Mouse (Mus musculus) adrenal gland, adult 8-10 months (tissue): ENCODE measurements around the gene Pex11b. TPM values are rescaled to one million over a fixed set of nuclear protein-coding genes. Genes with fewer than 3 reads are reported as not detected.
"Not testable (repeated sequence)": the region's sequence is repeated elsewhere in the genome, so short reads cannot be mapped to it uniquely, and the experiment has no call there.

Source experiments
- DNase-seq: peaks from one replicate; pipeline ENCODE4 v3.0.0; 2022
- total RNA-seq, 4 experiments: library from RNA; stranded (reverse); gene quantifications; 2 replicates each; pipeline ENCODE4 v1.2.4; 2022

Gene Pex11b
- total RNA-seq, 4 experiments from 2014 or later = 51.1 to 60.0 (median 56.2) TPM

DNA sequence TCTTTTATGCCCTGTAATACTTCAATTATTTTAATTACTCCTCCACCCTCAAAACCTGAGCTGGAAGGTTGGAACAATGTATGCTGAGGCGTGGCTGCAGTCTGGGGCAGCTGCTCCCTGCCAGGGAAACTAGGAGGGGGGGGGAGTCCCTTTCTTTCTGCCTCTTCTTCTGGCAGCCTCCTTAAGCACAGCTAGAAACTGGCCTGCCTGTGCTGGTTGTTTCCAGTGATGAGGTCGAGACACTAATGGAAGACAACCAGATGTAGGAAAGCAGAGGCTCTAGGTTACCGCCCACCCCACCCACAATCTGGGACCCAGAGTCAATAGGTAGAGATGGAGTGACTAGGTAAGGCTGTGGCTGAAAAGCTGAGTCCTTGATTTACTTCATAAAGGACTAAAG lies 40.5 kb downstream of the Pex11b start:
- DNase-seq = no peak

DNA sequence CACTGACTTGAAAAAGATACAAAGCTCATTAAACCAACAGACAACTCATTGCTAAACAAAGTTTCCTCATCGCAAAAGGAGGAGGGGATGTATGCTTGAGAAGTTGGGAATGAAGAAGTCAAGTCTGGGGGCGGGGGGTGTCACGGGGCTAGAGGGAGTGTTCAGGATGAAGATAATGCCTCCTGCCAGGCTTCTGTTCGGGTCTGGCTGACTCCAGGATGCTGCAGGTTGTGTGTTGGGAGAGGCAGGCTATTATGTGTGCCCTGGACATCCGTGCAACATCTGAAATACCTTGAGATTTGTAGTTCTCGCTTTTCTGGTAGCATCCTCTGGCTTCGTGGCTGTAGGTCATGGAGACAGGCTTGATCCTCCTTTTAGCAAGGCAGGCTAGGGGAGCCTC lies 43.3 kb downstream of the Pex11b start:
- no peak for DNase-seq

DNA sequence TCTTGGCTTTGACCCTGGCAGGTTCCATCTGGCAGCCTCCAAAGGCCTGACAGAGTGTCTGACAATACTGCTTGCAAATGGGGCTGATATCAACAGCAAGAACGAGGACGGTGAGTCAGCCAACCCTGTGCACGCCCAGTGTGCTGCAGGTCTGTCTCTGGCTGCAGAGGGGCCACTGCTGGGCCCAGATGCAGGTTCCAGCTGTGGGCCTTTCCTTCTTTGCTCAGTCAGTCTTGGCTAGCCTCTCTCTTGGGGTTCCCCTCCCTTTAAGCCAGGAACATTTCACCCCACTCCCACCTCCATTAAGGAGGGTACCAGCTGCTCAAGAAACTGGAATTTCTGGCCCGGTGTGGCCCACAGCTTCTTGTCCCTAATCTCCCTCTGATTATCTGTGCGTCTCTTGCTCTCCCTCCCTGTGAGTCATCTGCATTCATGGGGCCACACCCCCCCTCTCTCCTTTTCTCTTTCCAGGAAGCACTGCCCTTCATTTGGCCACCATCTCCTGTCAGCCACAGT lies 44.0 kb downstream of the Pex11b start:
- peak; percentile 77 for DNase-seq

DNA sequence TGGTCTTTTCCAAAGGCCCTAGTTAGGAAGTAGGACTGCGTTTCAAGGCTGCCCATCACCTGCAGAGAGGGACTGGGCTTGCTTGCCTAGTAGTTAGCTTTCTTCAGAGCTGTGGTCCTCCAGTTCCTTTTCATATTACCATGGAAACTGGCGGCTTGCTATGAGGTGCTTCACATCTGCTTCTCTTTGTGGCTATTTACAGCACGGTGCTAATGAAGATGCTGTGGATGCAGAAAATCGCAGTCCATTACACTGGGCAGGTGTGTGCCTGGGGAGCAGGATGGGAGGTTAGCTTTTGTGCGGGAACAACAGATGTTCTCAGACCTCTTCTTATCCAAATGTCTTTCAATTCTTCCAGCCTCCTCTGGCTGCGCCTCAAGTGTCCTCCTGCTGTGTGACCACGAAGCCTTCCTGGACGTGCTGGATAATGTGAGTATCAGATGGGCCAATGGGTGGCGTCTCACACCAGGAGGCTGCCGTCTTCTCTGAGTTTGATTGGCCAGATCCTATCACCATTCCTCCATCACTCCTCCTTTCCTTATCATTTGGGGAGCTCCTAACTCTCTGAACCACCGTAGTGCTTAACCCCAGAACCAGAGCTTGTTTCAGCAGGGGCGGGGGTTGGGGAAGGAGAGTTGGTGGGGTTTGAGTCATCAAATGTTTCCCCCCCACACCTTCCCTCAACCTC lies 45.2 kb downstream of the Pex11b start:
- no peak for DNase-seq

DNA sequence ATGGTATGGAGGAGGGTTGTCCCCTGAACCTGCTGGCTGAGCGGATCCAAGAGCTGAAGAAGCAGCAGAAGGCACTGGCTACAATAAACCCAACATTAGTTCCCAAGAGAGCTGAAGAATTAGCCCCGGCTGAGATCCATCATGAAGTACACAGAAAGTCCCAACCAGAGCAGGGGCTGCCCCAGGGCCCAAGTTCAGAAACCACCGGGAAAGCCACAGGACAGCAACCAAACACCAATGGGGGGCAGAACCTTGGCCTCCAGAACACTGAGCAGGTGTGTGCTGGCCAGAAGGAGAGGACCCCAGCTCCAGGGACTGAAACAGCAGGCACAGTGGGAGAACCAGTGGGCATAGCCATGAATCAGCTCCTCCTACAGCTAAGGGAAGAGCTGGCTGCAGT lies 48.3 kb downstream of the Pex11b start:
- no peak for DNase-seq

DNA sequence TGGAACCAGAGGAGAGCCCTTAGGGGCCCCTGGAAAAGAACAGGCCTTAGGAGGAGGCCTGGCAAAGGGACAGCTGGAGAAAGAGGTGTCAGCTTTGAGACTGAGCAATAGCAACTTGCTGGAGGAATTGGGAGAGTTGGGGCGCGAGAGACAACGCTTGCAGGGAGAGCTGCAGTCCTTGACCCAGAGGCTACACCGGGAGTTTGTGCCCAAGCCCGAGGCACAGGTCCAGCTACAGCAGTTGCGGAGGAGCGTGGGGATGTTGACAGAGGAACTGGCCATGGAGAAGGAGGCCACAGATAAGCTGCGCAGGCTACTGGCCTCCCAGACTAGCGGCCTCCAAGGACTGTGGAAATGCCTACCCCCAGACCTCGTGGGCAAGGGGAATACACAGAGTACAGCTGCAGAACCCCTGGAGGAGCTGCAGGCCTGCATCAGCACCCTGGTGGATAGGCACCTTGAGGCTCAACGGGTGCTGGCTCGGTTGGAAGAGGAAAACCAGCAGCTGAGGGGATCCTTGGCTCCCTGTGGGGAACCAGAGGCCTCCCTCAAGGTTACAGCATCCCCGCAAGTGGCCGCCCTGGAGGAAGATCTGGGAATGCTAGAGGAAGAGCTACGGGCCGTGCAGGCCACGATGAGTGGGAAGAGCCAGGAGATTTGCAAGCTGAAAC lies 49.1 kb downstream of the Pex11b start:
- DNase-seq = peak; percentile 75

DNA sequence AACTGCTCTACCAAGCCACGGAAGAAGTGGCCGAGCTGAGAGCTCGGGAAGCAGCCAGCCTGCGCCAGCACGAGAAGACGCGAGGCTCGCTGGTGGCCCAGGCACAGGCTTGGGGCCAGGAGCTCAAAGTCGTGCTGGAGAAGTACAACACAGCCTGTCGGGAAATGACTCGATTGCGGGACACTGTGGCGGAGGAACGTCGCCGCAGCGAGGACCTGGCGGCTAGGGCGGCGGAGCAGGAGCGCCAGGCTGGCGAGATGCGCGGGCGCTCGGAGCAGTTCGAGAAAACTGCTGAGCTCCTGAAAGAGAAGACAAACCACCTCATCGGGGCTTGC lies 49.6 kb downstream of the Pex11b start:
- DNase-seq = no peak

DNA sequence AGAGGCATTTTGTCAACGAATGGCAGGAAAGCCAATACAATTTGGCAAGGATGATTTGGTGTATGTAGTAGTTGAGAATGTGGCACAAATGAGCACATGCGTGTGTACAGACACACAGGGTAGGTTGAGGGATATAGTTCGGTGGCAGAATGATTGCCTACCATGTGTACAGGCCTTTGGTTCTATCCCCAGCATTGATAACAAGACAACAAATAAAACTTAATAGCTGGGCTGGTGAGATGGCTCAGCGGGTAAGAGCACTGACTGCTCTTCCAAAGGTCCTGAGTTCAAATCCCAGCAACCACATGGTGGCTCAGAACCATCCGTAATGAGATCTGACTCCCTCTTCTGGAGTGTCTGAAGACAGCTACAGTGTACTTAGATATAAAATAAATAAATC lies 50.9 kb downstream of the Pex11b start:
- not testable (repeated sequence) for DNase-seq

DNA sequence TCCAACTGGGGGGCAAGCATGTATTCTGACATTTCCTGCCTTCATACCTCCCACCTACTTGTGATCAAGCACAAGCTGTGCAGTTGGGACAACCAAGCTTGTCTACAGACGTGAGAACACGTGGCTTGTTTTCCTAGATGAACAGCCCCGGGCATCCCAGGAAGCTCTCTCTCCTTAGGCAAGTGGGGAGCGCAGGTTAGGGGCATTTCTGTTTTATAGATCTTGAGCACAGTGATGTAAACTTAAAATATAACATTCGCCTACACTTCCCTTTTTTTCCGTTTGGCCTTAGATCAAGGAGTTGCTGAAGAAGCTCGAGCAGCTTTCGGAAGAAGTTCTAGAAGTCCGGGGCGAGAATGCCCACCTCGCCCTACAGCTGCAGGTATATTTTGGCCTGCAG lies 53.7 kb downstream of the Pex11b start:
- no peak for DNase-seq

DNA sequence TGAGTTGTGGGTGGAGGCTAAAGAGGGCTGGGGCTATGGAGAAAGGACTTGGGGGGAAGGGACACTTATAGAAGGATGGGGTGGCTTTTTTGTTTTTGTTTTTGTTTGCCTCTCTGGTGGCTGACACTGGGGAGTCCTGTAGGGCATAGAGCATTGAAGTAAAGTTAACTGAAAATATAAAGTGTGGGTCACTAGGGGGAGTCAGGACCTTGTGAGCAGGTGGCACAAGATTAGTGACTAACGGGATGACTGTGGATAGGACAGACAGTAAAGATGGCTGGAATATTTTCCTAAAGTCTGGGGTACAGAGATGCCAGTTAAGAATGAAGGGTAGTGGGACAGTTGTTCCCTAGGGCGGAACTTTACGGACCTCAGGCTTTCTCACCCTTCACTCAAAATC lies 55.1 kb downstream of the Pex11b start:
- no peak for DNase-seq

DNA sequence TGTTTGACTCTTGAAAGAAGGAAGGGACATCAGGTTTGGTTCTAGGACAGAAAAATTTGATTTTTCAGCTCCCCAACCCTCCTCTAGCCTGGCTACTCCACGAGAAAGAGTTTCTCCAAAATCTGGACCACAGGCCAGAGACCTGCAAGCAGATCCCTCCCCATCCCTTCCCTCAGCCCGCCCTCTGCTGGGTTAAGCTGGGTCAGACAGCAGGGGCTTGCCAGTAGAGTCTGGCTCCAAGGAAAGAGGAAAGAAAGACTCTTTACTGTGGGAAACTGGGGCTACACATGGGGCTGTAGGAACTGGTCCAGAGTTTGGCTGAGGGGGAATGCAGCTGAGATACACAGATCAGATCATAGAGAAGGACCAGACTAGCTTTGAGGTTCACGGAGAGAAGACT lies 57.3 kb downstream of the Pex11b start:
- DNase-seq = no peak

DNA sequence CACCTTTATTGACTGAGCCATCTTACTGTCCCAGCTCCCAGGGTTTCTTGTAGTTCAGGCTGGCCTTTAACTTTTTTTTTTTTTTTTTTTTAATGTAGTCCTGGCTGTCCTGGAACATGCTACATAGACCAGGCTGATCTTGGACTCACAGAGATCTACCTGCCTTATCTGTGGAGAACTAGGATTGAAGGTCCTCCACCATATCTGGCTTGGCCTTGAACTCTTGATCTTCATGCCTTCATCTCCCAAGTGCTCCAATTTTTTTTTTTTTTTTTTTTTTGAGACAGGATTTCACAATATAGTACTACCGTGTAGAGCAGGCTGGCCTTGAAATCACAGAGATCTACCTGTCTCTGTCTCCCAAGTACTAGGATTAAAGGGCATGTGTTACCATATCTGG lies 58.4 kb downstream of the Pex11b start:
- no peak for DNase-seq

Other genes with a start within 250 kb of the Pex11b start
- not detected for gene BC107364, start 183.1 kb upstream of the Pex11b start, total RNA-seq
- gene Hfe2, start 110.2 kb upstream of the Pex11b start, total RNA-seq = under 1 TPM in 1 of 4 experiments, not detected in 3; 0.27 TPM
- gene Txnip, start 77.4 kb upstream of the Pex11b start, total RNA-seq = 100 to 1,000 TPM; 374 to 825 (median 652) TPM
- not detected for gene Gm16253, start 58.4 kb upstream of the Pex11b start, total RNA-seq
- 10 to 100 TPM; 35.7 to 54.5 (median 40.0) TPM for gene Polr3gl, start 41.2 kb upstream of the Pex11b start, total RNA-seq
- gene Ankrd34a, start 38.7 kb upstream of the Pex11b start, total RNA-seq = 1 to 10 TPM; 1.1 to 2.3 (median 1.7) TPM
- gene Lix1l, start 34.2 kb upstream of the Pex11b start, total RNA-seq = 10 to 100 TPM; 47.8 to 57.8 (median 54.5) TPM
- 100 to 1,000 TPM in 1 of 4 experiments, 10 to 100 TPM in 3; 54.6 to 101 (median 71.7) TPM for gene Rbm8a, start 5.4 kb upstream of the Pex11b start, total RNA-seq
- under 1 TPM; 0.32 to 0.80 (median 0.40) TPM for gene Gm42957, start 98 bp downstream of the Pex11b start, total RNA-seq
- gene Itga10, start 10.2 kb downstream of the Pex11b start, total RNA-seq = 1 to 10 TPM; 1.5 to 2.4 (median 1.8) TPM
- gene Ankrd35, start 34.8 kb downstream of the Pex11b start, total RNA-seq = 1 to 10 TPM; 3.1 to 9.9 (median 5.0) TPM
- 10 to 100 TPM; 27.3 to 38.0 (median 32.6) TPM for gene Pias3, start 61.0 kb downstream of the Pex11b start, total RNA-seq
- gene Nudt17, start 73.2 kb downstream of the Pex11b start, total RNA-seq = 1 to 10 TPM; 1.1 to 2.6 (median 1.6) TPM
- gene Polr3c, start 92.3 kb downstream of the Pex11b start, total RNA-seq = 10 to 100 TPM; 30.0 to 33.4 (median 31.1) TPM
- gene Rnf115, start 92.3 kb downstream of the Pex11b start, total RNA-seq = 10 to 100 TPM; 34.0 to 45.9 (median 39.5) TPM
- gene Pdzk1, start 193.9 kb downstream of the Pex11b start, total RNA-seq = under 1 TPM in 1 of 4 experiments, not detected in 3; 0.22 TPM
- gene Cd160, start 194.0 kb downstream of the Pex11b start, total RNA-seq = under 1 TPM in 2 of 4 experiments, not detected in 2; 0.23 to 0.27 TPM